Mouse (Mus musculus) T-helper 2 cell (primary cell): ENCODE measurements around the gene Tmcc2.

Experiments
- in situ Hi-C: fragments of 300-600 bp; cut with MboI, MseI; formaldehyde crosslinking; loops from one replicate; pipeline ENCODE4 v1.15.1; 2025; ENCODE audit warnings: high pct_unique_total_duplicates

Gene Tmcc2

GRCm38 (mm10) chr1:132342518-132342917 lies 48.6 kb downstream of the Tmcc2 start:
- in situ Hi-C loops, result no loop called here

- in situ Hi-C loops, result no loop called here
These were observed 49.2 kb downstream of the Tmcc2 start for GRCm38 (mm10) chr1:132341731-132342501.

DNA sequence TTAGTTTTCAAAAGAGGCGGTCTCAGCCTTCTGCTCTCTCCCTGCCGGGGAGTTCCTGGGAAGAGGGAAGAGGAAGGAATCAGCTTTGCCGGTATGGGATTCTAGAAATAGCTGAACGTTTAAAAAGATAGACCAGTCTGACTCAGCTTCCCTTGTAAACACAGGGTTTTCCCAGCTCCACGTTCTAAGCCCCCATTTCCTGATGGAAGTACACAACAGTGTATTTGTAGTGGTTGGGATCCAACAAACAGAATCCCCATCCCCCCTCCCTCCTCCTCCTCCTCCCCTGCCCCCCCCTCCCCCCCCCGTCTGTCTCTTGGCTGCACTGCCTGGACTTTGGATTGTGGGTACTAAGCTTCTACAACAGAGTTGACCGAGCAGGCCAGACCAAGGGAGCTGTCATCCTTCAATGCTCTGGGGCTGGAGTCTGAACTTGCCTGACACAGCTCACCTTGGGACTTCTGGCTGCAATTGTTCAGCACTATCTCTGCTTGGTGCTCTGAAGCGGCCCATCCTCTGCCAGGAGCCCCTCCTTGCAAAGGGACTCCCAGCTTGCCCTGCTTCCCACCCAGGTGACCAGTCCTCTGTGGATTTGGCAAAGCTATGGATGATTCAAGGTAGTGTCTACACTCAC lies 52.9 kb downstream of the Tmcc2 start:
- in situ Hi-C loops, result no loop called here

DNA sequence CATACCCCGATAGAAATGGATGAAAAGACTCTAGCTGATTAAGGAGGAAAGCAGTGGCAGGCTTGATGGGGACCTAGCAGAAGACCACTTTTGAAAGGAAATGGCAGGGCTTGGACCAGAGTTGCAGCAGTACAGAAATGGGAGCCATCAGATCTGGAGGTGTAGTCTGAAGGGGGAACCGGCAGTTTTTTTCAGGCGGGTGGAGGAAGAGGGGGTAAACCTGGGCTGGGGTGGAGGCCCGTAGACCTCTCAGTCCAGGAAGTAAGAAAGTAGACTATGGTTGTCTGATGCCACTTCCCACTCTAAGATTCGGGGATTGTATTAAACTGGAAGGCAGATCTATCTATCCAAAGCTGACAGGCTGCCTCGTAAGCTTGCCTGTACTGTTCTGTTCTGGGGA lies 54.2 kb downstream of the Tmcc2 start:
- in situ Hi-C loops, result no loop called here

DNA sequence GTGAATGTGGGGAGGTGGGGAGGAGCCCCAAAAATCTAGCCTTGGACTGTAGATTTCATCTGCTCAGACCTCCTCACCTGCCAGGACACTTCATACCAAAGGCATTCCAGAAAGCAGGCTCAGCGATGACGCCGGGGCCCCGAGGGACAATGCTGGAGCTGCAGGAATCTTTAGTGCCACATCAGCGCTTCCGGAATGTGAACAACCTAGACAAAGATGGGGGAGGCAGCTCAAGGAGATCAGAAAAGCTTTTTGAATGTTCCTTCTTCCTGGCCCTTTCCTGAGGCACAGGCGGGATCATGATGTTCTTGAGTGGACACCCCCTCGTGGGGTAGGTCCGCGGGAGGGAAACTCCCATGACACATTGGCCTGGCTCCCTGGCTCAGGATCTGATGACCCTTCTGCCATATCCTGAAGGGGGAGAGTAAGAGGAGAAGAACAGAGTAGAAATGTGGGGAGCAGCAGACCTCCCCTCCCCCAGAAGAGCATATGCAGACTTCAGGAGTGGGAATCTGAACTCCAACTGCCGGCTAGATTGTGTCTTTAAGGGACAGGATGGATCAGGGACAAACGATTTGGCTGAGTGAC lies 55.6 kb downstream of the Tmcc2 start:
- in situ Hi-C loops, result no loop called here

GRCm38 (mm10) chr1:132334178-132334801 lies 56.8 kb downstream of the Tmcc2 start:
- in situ Hi-C loops, result no loop called here

- in situ Hi-C loops, result no loop called here
These were observed 57.4 kb downstream of the Tmcc2 start for GRCm38 (mm10) chr1:132333675-132334141.

- in situ Hi-C loops, result no loop called here
These were observed 57.9 kb downstream of the Tmcc2 start for GRCm38 (mm10) chr1:132333201-132333600.

DNA sequence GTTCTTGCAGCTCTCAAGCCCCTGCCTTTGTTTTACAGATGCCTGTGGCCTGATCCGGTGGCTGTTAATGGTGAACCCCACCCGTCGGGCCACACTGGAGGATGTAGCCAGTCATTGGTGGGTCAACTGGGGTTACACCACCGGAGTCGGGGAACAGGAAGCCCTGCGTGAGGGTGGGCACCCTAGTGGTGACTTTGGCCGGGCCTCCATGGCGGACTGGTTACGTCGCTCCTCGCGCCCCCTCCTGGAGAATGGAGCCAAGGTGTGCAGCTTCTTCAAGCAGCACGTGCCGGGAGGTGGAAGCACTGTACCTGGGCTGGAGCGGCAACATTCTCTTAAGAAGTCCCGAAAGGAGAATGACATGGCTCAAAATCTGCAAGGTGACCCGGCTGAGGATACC lies 59.8 kb downstream of the Tmcc2 start:
- in situ Hi-C loops, result no loop called here

GRCm38 (mm10) chr1:132330397-132330796 lies 60.7 kb downstream of the Tmcc2 start:
- in situ Hi-C loops, result no loop called here

- in situ Hi-C loops, result no loop called here
These were observed 61.4 kb downstream of the Tmcc2 start for GRCm38 (mm10) chr1:132329656-132330055.

DNA sequence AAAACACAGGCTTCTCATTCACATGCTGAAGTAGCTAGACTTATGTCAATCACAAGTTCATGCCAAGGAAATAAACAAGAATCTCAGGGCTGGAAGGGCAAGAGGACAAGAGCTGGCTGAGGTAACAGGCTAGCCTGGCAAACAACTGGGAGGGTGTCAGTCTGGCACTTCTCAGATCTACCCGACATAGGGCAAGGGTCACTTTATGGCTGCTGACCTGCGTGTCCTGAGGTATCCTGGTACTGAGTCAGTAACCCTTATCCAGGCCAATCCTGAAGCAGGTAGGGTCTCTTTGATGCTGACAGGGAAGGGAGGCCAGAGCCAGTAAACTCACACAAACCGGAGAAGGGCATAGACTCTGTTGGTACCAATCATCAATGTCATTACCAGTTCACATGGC lies 62.5 kb downstream of the Tmcc2 start:
- in situ Hi-C loops, result no loop called here

DNA sequence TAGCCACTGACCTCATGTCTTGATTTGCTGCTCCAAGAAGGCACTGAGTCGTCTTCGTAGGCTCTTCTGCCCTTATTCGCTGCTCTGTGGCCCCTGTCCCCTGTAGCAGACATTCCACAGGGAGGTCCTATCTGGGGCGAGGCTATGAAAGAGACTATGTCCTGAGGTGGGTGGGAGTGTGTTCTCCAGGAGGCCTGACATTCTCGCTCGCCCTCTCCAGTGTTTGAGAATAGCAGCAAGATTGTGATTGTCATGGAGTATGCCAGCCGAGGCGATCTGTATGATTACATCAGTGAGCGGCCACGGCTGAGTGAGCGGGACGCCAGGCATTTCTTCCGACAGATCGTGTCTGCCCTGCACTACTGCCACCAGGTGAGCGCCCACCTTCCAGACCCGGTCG lies 63.6 kb downstream of the Tmcc2 start:
- in situ Hi-C loops, result no loop called here

DNA sequence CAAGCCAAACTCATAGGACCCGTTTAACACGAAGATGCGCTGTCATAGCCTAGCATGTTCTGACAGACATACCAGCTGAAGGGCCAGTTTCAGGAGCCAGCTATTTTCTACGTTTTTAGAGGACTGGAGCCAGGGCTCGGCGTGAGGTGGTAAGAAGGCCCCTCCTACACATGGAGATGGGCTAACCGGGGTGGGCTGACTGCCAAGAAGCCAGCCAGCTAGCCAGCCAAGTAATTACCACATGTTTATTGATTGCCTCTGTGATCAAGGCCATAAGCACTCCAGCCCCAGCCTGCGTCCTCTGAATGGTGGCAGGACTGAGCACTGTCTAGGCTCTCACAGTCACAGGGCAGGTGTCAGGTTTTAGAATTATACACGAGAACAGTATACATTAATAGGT lies 64.3 kb downstream of the Tmcc2 start:
- in situ Hi-C loops, result no loop called here

GRCm38 (mm10) chr1:132322711-132323542 lies 68.2 kb downstream of the Tmcc2 start:
- in situ Hi-C loops, result no loop called here

- in situ Hi-C loops, result no loop called here
These were observed 69.1 kb downstream of the Tmcc2 start for GRCm38 (mm10) chr1:132321821-132322580.

DNA sequence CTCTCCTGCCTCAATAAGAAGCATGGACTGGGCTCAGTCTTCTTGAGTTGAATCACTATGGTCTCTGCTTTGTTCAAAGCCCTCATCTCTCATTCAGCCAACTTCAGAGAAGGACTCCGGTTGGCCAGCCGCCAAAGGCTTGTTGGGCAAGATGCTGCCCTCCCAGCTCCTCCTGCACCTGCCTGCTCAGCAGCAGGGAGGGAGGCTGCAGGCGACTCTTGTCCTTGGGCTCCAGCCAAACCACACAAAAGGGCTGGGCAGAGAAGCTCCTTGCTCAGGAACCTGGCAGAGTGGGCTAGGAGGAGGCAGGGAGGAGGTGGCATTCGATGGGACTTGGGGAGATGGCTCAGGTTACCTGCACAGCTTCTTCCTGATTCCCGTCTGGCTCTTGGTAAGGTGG lies 71.8 kb downstream of the Tmcc2 start:
- in situ Hi-C loops, result no loop called here

DNA sequence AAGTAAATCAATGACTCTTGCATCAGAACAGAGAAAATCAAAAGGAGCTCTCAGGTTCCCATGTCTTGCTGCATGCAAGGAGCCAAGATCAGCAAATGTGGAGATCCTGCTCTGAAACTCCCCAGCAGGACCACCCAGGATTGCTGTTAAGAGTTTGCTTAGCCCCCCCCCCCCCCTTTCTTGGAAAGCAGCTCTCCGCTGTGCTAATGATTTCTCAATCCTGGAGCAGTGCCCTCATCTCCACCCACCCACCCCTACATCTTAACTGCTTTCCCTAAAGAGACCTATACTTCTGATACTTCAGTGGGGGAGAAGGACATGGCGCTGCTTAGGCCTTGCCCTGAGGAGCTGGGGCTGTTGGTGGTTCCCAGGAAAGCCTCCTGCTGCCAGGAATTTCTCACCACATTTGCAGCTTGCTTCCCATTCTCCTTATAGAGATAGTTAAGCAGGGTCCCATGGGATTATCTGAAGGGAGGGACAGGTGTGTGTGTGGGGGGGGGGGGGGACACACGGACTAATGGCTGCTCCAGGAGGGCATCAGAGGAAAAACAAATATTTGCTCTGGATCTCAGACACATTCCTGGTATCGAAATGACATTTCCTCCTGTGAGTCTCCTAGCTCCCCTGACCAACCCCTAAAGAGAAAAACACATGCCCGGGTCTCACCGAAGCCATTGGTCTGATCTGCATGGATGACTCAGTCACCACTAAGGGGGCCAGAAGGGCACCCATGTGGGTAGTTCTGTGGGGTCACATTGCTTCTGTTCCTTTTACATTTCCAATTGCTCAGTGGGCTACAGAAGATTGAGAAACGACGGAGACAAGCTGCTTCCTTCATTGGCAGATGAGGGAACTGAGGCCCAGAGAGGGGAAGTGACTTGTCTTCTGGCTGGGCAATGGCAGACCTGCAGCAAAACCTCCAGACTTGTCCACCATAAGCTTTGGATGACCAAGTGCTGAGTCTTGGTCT lies 72.9 kb downstream of the Tmcc2 start:
- in situ Hi-C loops, result no loop called here

DNA sequence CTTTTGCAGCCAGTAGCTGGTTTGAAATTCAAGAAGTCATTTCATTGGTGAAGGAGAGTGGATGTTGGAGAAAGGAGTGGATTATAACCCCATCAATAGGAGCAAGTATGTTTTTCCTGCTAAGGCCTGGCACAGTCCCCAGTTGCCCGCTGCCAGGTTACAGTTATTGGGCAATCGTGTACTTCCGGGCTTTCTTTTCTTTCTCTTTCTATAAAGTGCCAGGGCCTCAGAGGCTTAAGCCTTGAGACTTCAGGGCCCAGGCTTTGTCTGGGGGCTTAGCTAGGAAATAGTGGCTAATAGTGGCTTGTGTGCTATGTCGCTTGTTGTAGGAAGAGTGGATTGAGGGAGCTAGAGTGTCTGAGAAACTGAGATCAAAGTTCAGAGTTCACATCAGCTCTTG lies 73.7 kb downstream of the Tmcc2 start:
- in situ Hi-C loops, result no loop called here

DNA sequence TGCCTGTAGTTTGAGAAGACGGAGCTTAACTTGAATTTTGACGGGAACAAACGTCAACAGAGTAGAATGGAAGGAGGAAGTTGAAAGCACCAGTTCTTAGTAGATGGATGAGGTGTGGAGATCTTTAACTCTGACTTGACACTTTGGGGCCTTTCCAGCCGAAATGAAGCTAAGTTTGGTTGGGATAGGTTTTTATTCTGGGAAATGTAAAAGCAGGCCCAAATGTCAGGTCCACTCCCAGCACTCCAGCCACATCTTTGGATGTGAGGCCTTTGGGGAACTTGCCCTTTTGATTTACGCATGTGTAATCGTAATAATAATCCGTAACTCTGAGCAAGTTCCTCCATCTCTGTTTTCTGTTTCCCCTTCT lies 74.5 kb downstream of the Tmcc2 start:
- in situ Hi-C loops, result no loop called here
